Mouse (Mus musculus) CH12F3 (cell line): Measurements from ENCODE around the gene Zbtb20.

Experiments used
- in situ Hi-C: fragments of 300-500 bp; cut with MboI; formaldehyde crosslinking; loops from 2 replicates; pipeline ENCODE4 v1.14.3; 2020; ENCODE audit warnings: low sequenced_read_pairs

Zbtb20 gene

DNA sequence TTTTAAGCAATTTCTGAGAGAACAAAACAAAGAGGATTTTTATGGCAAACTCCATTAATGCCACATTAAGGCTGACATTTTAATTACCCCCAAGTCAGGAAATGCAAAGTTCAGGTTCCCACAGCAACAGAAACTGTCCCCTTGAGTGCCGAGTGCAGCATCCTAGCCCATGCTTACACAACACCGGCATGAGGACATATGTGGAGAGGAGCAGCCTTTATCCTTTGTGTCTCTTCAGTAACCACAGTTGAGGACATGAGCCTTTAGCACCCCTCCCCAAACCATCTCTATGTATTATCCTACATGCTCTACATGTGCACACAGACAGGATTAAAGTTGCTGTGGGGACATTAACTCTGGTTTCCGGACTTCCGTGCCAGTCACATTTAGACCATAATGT lies 705.9 kb downstream of the Zbtb20 start:
- in situ Hi-C loops, result no loop called here

- in situ Hi-C loops, result no loop called here
Measured at GRCm38 (mm10) chr16:43586859-43587429, 711.3 kb downstream of the Zbtb20 start.

GRCm38 (mm10) chr16:43590704-43591493 lies 715.2 kb downstream of the Zbtb20 start:
- in situ Hi-C loops, result no loop called here

DNA sequence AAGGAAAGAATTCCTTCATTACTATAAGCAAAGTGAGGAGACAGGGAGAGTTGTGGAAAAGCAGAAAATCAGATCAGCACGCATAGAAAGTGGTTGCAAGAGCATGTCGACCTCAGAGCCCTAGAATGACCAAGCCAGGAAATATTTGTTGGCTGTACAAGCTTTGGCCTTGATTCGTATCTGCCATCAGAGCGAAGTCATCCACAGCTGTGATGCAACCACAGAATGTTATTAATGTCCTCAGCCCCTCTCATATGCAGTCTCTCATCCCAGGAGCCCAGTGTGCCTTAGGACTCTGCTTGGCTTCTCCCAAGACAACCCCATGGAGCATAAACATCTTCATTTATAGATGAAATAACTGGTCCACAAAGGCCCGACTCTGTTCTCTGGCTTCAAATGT lies 716.4 kb downstream of the Zbtb20 start:
- in situ Hi-C loops, result no loop called here

DNA sequence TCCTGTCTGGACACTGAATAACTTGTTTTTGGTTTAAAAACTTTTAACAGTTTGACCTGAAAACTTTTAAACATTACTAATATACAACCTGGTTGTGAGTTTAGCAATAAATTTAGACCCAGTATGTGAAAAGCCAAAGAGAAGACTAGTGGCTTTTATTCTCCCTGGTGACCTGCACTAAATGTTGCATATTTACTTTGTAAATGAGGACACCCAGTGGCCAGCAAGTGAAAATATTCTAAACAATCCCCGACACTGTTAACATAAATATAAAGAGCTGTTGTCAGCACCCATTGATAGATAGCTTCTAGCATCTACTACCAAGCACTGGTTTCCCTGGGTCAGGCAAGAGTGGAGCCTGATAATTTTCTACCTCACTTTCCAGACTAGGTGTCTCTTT lies 717.1 kb downstream of the Zbtb20 start:
- in situ Hi-C loops, result no loop called here

GRCm38 (mm10) chr16:43597375-43598060 lies 721.8 kb downstream of the Zbtb20 start:
- in situ Hi-C loops, result no loop called here

DNA sequence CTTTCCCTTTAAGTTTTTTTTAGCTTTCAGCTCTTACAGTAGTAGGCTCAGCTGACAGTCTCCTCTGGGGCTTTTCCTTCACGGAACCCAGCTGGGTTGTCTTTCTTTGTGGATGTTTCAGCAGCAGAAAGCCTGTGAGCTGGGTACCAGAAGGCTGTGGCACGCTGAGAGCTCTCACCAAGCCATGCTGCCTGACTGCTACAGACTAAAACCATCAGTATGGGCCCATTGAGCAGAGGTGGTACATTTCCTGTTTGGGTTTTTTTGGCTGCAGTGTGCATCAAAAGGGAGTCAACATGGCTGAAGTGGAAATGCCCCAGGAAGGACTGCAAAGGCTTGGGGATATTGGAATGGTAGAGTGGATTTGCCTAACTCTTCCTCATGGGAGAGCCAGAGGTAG lies 724.0 kb downstream of the Zbtb20 start:
- in situ Hi-C loops, result no loop called here

- in situ Hi-C loops, result no loop called here
Measured at GRCm38 (mm10) chr16:43602573-43602972, 726.9 kb downstream of the Zbtb20 start.

- in situ Hi-C loops, result no loop called here
Measured at GRCm38 (mm10) chr16:43603591-43604141, 728.0 kb downstream of the Zbtb20 start.

DNA sequence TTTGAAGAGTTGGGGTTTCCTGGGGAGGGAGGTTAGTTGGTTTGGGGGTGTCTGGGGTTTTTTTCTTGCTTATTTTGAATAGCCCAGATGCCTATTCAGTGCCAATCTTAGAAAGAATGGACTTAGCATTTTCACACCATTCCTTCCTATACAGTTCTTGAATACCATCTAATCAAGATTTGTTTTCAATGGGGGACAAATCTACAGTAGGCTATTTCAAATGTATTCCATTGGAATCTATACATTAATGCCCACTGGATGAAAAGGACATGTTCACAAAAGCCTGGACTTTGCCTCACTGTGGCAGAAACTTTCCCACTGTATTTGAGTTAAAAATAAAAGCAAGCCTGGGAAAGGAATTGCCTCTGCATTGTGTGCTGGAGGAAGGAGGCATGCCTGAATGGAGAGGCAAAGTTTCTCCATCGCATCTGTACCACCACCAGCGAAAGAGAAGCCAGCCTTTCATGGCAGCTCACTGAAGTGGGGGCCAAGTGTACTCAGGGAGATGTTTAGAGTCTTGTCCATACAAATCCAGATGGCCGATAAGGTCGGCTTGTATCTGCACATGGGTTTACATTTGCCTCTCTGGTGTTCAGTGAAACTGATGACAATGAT lies 728.8 kb downstream of the Zbtb20 start:
- in situ Hi-C loops, result no loop called here

- in situ Hi-C loops, result no loop called here
Measured at GRCm38 (mm10) chr16:43607086-43607485, 731.4 kb downstream of the Zbtb20 start.

- in situ Hi-C loops, result no loop called here
Measured at GRCm38 (mm10) chr16:43608066-43608465, 732.4 kb downstream of the Zbtb20 start.

GRCm38 (mm10) chr16:43610375-43610774 lies 734.7 kb downstream of the Zbtb20 start:
- in situ Hi-C loops, result no loop called here

DNA sequence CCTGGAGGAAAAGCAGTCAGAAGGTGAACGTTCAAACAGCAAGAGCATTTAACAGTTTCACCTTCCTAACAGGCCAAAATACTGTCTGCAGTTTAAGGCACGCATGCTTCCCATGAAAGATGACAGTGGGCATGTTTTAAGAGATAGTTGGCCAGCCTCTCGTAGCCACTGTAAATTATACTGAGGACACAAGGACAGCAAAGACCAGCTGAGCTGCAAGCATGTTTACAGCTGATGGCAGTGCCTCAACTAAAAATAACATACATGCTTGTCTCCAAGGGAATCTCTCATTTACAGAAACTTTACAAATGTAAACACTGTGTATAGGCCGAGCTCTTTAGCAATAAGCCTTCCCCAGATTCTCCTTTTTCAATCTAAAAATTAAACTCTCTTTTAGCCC lies 740.7 kb downstream of the Zbtb20 start:
- in situ Hi-C loops, result no loop called here

DNA sequence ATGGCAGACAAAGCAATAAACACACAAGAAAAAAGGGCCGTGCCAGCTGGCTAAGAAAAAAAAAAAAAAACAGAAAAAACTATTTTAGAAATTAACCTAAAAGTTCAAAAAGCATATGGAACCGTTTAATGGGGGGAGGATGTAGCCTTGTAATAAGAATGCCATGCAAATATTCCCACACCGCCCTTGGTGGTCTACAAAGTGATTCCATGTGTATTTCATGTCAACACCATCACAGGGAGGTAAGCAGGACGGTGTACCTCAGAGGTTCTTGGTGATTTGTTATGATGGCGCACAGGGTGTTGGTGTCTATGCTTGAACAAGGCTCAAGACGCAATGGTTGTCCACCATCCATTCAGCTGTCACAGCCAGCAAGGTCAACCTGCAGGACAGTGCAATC lies 741.7 kb downstream of the Zbtb20 start:
- in situ Hi-C loops, result no loop called here

- in situ Hi-C loops, result no loop called here
Measured at GRCm38 (mm10) chr16:43618286-43618685, 742.6 kb downstream of the Zbtb20 start.

DNA sequence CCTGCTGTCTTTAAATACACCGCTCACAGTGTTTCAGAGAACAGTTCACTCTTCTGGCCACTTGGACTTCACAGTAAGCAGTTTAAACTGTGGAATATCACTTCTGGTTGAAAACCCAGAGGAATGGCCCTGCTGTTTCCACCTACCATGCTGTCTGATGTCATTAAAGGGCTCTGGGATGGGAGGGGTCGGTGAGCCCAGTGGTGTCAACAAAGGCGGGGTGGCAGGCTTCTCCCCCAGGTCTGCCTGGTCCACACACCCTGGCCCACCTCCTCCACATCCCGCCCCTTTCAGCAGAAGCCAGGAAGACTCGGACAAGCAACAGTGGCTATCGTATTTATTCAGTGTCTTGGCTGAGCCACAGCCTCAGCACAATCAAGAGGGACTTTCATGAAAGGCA lies 743.6 kb downstream of the Zbtb20 start:
- in situ Hi-C loops, result no loop called here

DNA sequence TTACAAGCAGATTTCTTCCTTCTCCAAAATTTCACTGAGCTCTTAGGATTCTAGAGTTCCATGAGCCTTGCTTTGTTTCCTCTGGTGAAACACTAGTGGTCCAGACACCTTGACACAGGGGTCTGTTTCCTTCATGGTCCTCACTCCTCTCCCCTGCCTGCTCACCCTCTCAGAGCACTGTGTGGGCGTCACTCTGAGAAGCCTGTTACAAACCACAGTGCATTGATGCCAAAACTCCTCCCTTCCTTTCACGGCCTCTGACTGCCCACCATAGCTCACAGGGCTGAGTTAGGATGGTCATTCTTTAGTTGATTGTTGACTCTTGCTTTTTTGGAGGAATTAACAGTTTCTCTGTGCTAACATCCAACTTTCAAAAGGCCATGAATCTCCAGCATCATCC lies 744.7 kb downstream of the Zbtb20 start:
- in situ Hi-C loops, result no loop called here

- in situ Hi-C loops, result no loop called here
Measured at GRCm38 (mm10) chr16:43623315-43624000, 747.8 kb downstream of the Zbtb20 start.

DNA sequence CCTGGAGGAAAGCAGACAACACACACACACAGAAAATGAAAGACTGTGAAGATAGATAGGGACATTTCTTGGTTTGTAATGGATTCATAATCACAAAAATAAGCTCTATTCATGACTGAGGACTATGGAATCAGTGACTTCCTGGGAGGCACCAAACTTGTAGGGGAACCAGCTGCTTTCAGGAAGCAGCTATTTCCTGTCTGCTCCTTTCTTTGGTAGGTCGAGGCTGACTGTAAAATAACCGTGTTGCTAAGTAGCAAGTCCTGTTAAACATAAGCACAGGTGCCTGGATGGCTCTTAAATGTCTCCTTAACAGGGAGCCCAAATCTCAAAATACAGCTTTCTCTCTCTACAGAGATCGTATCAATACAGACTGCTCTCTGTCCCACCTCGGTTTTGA lies 749.2 kb downstream of the Zbtb20 start:
- in situ Hi-C loops, result no loop called here

- in situ Hi-C loops, result no loop called here
Measured at GRCm38 (mm10) chr16:43625289-43625688, 749.6 kb downstream of the Zbtb20 start.
